Mouse (Mus musculus) hindbrain, postnatal 0 days (tissue): ENCODE results near the gene Cdh13. TPM values are rescaled to one million over a fixed set of nuclear protein-coding genes. Genes with fewer than 3 reads are reported as not detected.

ENCODE experiments used
- ATAC-seq: fragments of 200-750 bp; cut with Nextera tagmentation; 2 replicates; pipeline ENCODE4 v1.8.0; 2017; ENCODE audit warnings: mild to moderate bottlenecking, moderate TSS enrichment, moderate library complexity
- DNase-seq: peaks from one replicate; pipeline ENCODE4 v3.0.0-alpha.2; 2015; ENCODE audit warnings: low spot score
- H3K27ac ChIP-seq: fragments of 300-500 bp; sonication (generic); 2 replicates; pipeline ENCODE4 v1.5.1; 2014; ENCODE audit warnings: mild to moderate bottlenecking
- H3K27me3 ChIP-seq: fragments of 300-500 bp; sonication (generic); 2 replicates; pipeline ENCODE4 v1.6.1; 2014; ENCODE audit warnings: low read length, mixed read lengths; ENCODE audit not compliant: insufficient read depth
- H3K36me3 ChIP-seq: fragments of 300-500 bp; sonication (generic); 2 replicates; pipeline ENCODE4 v1.6.1; 2014; ENCODE audit warnings: low read length, mixed read lengths; ENCODE audit not compliant: insufficient read depth
- H3K4me1 ChIP-seq: fragments of 300-500 bp; sonication (generic); 2 replicates; pipeline ENCODE4 v1.6.1; 2014; ENCODE audit warnings: antibody characterized with exemption, low read length, mixed read lengths; ENCODE audit not compliant: insufficient read depth
- H3K4me2 ChIP-seq: fragments of 300-500 bp; sonication (generic); 2 replicates; pipeline ENCODE4 v1.6.1; 2014; ENCODE audit warnings: low read depth, mild to moderate bottlenecking, low read length, moderate library complexity, mixed read lengths
- H3K4me3 ChIP-seq: fragments of 300-500 bp; sonication (generic); 2 replicates; pipeline ENCODE4 v1.5.1; 2014; ENCODE audit warnings: low read length
- H3K9ac ChIP-seq: fragments of 300-500 bp; sonication (generic); replicated peaks from 2 replicates; pipeline ENCODE4 v1.6.1; 2014; ENCODE audit warnings: mild to moderate bottlenecking, low read length, moderate library complexity, mixed read lengths
- H3K9me3 ChIP-seq: fragments of 300-500 bp; sonication (generic); 2 replicates; pipeline ENCODE4 v1.6.1; 2016; ENCODE audit warnings: low read length, mixed read lengths
- CTCF ChIP-seq: IDR thresholded peaks from 2 replicates; pipeline ENCODE4 v1.5.1; 2016; ENCODE audit warnings: antibody characterized with exemption, control low read depth, low read depth
- WGBS: fragments of 180-500 bp; shearing (Covaris S2); extraction: QIAGEN DNeasy Blood & Tissue Kit; methylation state at CpG from one replicate; pipeline ENCODE4 v1.1.7; 2014; 5-methylcytosine and 5-hydroxymethylcytosine counted together
- polyA plus RNA-seq: library from polyadenylated mRNA; unstranded; fragments of >200 nt; fragmentation: Nextera tagmentation; extraction: Ambion mirVana; gene quantifications from 2 replicates; pipeline ENCODE4 v1.2.1, GENCODE M21; 2015
- total RNA-seq: library from RNA; depleted of rRNA; stranded (reverse); fragments of >200 nt; gene quantifications from 2 replicates; pipeline ENCODE4 v1.2.3, GENCODE M21; 2014

Gene Cdh13
- total and polyA plus RNA-seq, 2 experiments from 2014 or later: 137 to 141 TPM

DNA sequence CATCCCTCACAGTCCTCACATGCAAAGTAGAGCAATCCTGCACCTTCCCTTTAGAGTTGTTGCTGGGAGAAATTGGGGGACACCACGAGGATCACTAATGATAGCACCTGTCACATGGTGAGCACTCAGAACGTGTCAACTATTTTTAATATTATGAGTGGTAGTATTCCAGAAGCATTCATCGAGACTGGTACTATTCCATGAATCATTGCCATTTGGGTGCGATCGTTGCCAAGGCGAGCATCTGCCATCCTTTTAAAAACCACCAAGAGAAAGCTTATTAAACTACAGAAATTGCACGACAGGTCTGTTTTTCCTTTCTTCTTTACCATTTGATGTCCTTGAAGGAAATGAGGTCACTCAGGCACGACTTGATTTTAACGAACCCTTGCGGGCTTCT, 328.0 kb downstream of the Cdh13 start:
- ATAC-seq (no peak), DNase-seq (no peak)
- H3K4me1 ChIP-seq: no peaks in the 10 kb centered on the region
- TF ChIP-seq CTCF: no peak
- H3K9me3 ChIP-seq: no peaks in the 10 kb centered on the region
- H3K4me3 ChIP-seq: no peak overlapping the region
- H3K36me3 ChIP-seq: no peaks in the 10 kb centered on the region
- WGBS: 69% methylated on average over 10 of the region's 10 CpGs
- no peak overlapping the region for H3K4me2 ChIP-seq
- H3K27me3 ChIP-seq: no peaks in the 10 kb centered on the region
- H3K27ac ChIP-seq: no peak overlapping the region
- no peak overlapping the region for H3K9ac ChIP-seq

DNA sequence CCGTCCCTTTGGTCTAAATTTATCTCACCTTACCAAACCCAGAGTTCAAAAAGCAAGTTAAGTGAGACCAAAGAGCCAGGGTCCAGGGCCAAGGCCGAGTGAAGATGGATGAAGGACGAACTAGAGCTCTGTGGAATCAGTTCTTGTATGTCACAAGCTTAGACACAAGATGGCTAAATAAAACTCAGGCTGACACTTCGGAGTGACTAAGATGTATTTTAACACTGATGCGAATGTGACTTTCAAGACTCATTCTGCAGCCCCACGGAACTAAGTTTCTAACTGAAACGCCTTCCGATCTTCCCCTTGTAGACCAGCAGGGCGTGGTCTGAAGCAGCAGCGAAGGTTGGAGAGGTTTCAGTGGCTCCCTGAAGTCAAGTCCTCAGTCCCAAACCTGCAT, 334.7 kb downstream of the Cdh13 start:
- ATAC-seq (no peak), DNase-seq (no peak)
- Histone ChIP-seq H3K27me3 (no peaks in the 10 kb centered on the region), H3K27ac (no peak overlapping the region), H3K9ac (no peak overlapping the region), H3K4me1 (no peaks in the 10 kb centered on the region), H3K4me2 (no peak overlapping the region), H3K4me3 (no peak overlapping the region), H3K36me3 (no peaks in the 10 kb centered on the region), H3K9me3 (no peaks in the 10 kb centered on the region)
- no peak for TF ChIP-seq CTCF
- WGBS: 97% methylated on average over 10 of the region's 10 CpGs

DNA sequence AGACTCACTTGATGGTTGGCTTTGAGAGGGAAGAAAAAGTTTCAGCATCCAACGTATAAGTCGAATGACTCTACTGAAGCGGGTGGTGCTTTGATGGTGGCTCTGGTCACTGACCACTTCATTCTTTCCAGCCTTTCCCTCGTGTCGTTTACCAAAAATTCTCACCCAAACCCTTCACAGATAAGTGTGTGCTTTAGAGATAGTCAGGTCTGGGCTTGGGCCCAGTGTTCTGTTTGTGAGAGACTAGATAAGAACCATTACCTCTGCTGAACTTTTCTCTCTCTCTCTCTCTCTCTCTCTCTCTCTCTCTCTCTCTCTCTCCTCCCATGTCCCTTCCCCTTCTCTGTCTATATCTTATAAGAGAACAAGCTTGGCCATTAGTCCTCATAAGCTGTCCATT, 342.9 kb downstream of the Cdh13 start:
- no peak for ATAC-seq
- H3K36me3 ChIP-seq: no peaks in the 10 kb centered on the region
- no peak overlapping the region for H3K4me2 ChIP-seq
- H3K27ac ChIP-seq: no peak overlapping the region
- H3K9ac ChIP-seq: no peak overlapping the region
- H3K27me3 ChIP-seq: no peaks in the 10 kb centered on the region
- 0 out of 2 replicates have a peak, but pooled peaks cover 4% of the 10 kb centered on the region for H3K4me1 ChIP-seq
- DNase-seq: no peak
- no peak for TF ChIP-seq CTCF
- H3K9me3 ChIP-seq: no peaks in the 10 kb centered on the region
- H3K4me3 ChIP-seq: no peak overlapping the region
- 94% methylated on average over 5 of the region's 5 CpGs for WGBS

DNA sequence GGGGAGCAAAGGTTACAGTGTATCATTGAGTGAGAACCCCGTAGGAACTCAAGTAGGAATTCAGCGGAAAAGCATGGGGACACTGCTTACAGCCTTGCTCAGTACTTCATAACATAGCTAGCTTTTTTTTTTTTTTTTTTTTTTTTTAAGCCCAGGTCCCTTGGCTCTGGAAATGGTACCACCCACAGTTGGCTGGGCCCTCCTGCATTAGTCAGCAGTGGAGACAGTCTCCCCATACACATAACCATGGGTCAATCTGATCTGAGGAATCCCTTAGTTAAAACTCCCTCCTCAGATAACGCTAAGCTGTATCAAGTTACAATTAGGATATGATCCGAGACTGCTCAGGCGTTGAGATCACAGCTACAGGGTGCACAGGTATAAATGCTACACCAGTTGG, 344.2 kb downstream of the Cdh13 start:
- no peak for TF ChIP-seq CTCF
- no peaks in the 10 kb centered on the region for H3K27me3 ChIP-seq
- ATAC-seq (no peak), DNase-seq (no peak)
- no peak overlapping the region for H3K4me3 ChIP-seq
- H3K4me2 ChIP-seq: no peak overlapping the region
- no peaks in the 10 kb centered on the region for H3K36me3 ChIP-seq
- H3K9ac ChIP-seq: no peak overlapping the region
- 86% methylated on average over 5 of the region's 5 CpGs for WGBS
- no peaks in the 10 kb centered on the region for H3K9me3 ChIP-seq
- H3K27ac ChIP-seq: no peak overlapping the region
- H3K4me1 ChIP-seq: 0 out of 2 replicates have a peak, but pooled peaks cover 4% of the 10 kb centered on the region

DNA sequence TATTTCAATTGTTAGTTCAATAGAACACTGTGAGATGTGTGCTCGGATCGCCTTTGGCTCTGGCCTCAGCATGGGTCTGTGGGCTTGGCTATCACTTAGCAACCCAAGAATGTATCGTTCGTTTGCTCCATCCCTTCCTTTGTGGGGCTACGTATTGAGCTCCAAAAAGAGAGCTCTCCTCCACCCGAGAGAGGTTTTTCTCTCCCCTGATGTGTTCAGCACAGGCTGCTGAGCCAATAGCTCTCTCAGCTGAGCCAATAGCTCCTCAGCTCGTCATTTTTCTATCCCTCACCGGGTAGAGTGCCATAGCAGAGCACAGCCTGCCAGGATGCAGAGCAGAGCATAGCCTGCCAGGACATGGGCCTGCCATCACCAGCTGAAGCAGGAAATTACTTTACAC, 345.2 kb downstream of the Cdh13 start:
- H3K4me3 ChIP-seq: no peak overlapping the region
- no peaks in the 10 kb centered on the region for H3K9me3 ChIP-seq
- no peak overlapping the region for H3K4me2 ChIP-seq
- H3K9ac ChIP-seq: no peak overlapping the region
- H3K27ac ChIP-seq: no peak overlapping the region
- ATAC-seq (peak; percentile 85), DNase-seq (peak; percentile 67)
- H3K4me1 ChIP-seq: 0 out of 2 replicates have a peak, but pooled peaks cover 4% of the 10 kb centered on the region
- no peaks in the 10 kb centered on the region for H3K36me3 ChIP-seq
- H3K27me3 ChIP-seq: no peaks in the 10 kb centered on the region
- WGBS: 22% methylated on average over 8 of the region's 8 CpGs
- TF ChIP-seq CTCF: no peak

DNA sequence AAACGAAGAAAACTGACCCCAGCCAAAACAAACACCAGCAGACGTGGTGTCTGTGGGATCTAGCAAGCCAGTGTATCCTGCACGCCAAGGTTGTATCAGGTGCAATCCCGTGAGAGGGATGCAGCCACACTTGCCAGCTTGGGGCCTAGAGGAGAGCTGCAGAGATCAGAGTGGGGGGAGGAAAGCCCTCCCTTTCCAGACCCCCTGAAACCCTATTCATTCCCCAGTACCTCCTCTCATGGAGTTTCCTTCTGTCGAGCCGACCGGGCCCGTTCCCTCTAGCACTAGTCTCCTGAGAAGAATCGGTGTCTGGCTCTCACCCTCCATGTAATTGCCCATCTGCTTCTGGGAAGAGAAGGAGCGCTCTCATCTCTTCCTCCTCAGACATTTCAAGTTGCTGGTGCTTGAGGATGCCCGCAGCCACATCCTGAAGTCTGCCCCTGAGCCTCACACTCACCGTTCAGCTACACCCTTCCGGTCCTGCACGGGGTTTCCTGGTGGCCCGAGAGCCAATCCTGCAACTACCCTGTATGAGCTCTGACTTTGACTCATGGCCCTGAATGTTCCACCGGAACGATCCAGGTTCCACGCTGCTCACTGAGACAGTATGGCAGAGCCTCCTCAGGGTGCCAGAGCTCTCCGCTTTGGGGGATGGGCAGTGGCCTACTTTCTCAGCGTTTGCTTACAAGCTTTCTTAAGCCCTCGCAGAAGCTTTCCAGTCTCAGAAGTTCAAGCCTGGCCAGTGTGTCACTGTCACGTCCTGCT, 351.9 kb downstream of the Cdh13 start:
- Histone ChIP-seq H3K4me2 (0 out of 2 replicates have a peak overlapping the region, but pooled peaks have one; percentile 13), H3K9me3 (no peaks in the 10 kb centered on the region), H3K9ac (no peak overlapping the region), H3K4me1 (peaks cover 4% of the 10 kb centered on the region; the same call in 1 of the 2 replicates), H3K4me3 (no peak overlapping the region), H3K36me3 (no peaks in the 10 kb centered on the region), H3K27ac (no peak overlapping the region), H3K27me3 (no peaks in the 10 kb centered on the region)
- ATAC-seq (no peak), DNase-seq (peak; percentile 25)
- WGBS: 61% methylated on average over 22 of the region's 22 CpGs
- TF ChIP-seq CTCF: no peak

DNA sequence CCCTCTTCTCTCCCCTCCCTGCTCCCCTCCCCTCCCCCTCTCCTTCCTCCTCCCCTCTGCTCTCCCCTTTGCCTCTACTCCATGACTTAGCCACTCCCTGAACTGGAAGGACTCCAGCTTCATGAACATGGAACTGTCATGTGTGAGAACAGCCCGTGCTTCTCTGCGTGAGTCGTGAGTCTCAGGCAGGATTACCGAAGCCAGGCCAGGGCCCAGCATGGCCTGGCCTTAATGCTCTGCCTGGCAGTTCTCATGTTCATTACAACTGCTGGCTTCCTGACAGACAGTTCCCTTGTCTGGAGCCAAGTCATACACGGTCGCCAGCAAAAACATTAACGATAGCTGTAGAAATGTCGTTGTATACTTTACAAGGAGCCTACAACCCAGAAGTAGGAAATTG, 356.1 kb downstream of the Cdh13 start:
- 58% methylated on average over 8 of the region's 8 CpGs for WGBS
- peak; percentile 88 for DNase-seq
- peak; percentile 87 for ATAC-seq

More for the DNA sequence above, 356.1 kb downstream of the Cdh13 start:
- Histone ChIP-seq H3K27ac (no peak overlapping the region), H3K4me3 (no peak overlapping the region), H3K9ac (no peak overlapping the region), H3K4me2 (no peak overlapping the region), H3K36me3 (no peaks in the 10 kb centered on the region), H3K27me3 (no peaks in the 10 kb centered on the region), H3K4me1 (peaks cover 4% of the 10 kb centered on the region; the same call in 1 of the 2 replicates), H3K9me3 (no peaks in the 10 kb centered on the region)
- no peak for TF ChIP-seq CTCF
